Mouse (Mus musculus): ENCODE data around the gene Traf1. TPM values are rescaled to one million over a fixed set of nuclear protein-coding genes. Genes with fewer than 3 reads are reported as not detected.
A peak's percentile ranks its signal among the peaks of the same experiment; 100 is the strongest.

Gene Traf1
- polyA plus RNA-seq, 1 experiment from 2014 or later: 0.76 TPM

DNA sequence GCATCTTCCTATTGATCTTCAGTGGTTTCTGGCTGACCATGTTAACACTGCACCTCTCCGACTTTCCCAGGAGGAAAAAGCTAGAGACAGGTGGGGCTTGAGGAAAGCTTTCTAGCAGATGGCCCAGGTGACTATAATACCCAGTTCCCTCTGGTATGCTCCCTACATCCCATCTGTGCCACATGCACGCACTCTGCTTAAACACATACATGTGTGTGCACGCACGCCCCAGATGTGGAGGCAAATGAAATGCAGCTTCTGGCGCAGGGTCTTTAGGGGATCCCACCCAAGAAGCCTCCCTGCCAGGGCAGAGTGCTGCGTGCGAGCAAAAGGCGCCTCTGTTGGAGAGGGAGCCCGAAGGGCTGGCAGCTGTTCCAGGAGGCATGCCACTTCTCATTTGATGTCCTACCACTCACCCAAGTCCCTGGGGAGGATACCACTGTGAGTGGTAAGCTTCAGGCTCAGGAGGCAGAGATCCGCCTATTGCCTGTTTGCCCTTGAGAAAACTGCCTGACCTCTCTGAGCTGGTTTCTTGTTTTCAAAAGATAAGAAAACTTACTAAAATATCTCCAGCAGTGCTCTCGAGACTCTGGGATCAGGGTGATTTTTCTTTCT lies 20.4 kb downstream of the Traf1 start:
- Histone ChIP-seq H3K27me3 (replicated peaks; ENCODE audit: control insufficient read depth, insufficient read depth, low read length) (no peaks in the 10 kb centered on the region), H3K27ac (ENCODE audit: low read depth, low read length) (no peak overlapping the region), H3K4me2 (ENCODE audit: low read length) (no peak overlapping the region), H3K4me1 (ENCODE audit: control insufficient read depth, insufficient read depth, low read length) (no peaks in the 10 kb centered on the region), H3K9me3 (replicated peaks; ENCODE audit: control insufficient read depth, low read length) (no peaks in the 10 kb centered on the region), H3K36me3 (ENCODE audit: control insufficient read depth, insufficient read depth, low read length) (no peaks in the 10 kb centered on the region), H3K4me3 (ENCODE audit: low read depth, low read length) (no peak overlapping the region), H3K9ac (ENCODE audit: low read length) (no peak overlapping the region)
- whole genome bisulfite sequencing: 83% methylated on average over 11 of the region's 11 CpGs
- no peak for ATAC-seq
- no peak for DNase-seq (ENCODE audit: low spot score)

- 72% methylated on average over 5 of the region's 5 CpGs for WGBS
- DNase-seq (ENCODE audit: low spot score): no peak
These were observed 21.3 kb downstream of the Traf1 start for GRCm38 (mm10) chr2:34940246-34940645.

GRCm38 (mm10) chr2:34938269-34939208 lies 23.0 kb downstream of the Traf1 start:
- Histone ChIP-seq H3K4me2 (ENCODE audit: low read length) (no peak overlapping the region), H3K36me3 (ENCODE audit: control insufficient read depth, insufficient read depth, low read length) (no peaks in the 10 kb centered on the region), H3K27me3 (replicated peaks; ENCODE audit: control insufficient read depth, insufficient read depth, low read length) (no peaks in the 10 kb centered on the region), H3K4me1 (ENCODE audit: control insufficient read depth, insufficient read depth, low read length) (no peaks in the 10 kb centered on the region), H3K4me3 (ENCODE audit: low read depth, low read length) (no peak overlapping the region), H3K27ac (ENCODE audit: low read depth, low read length) (no peak overlapping the region), H3K9ac (ENCODE audit: low read length) (no peak overlapping the region), H3K9me3 (replicated peaks; ENCODE audit: control insufficient read depth, low read length) (no peaks in the 10 kb centered on the region)
- ATAC-seq: no peak
- no peak for DNase-seq (ENCODE audit: low spot score)
- 81% methylated on average over 8 of the region's 8 CpGs for WGBS

More at GRCm38 (mm10) chr2:34940246-34940645, 21.3 kb downstream of the Traf1 start:
- Histone ChIP-seq H3K9ac (ENCODE audit: low read length) (no peak overlapping the region), H3K9me3 (replicated peaks; ENCODE audit: control insufficient read depth, low read length) (no peaks in the 10 kb centered on the region), H3K4me2 (ENCODE audit: low read length) (no peak overlapping the region), H3K36me3 (ENCODE audit: control insufficient read depth, insufficient read depth, low read length) (no peaks in the 10 kb centered on the region), H3K4me1 (ENCODE audit: control insufficient read depth, insufficient read depth, low read length) (no peaks in the 10 kb centered on the region), H3K4me3 (ENCODE audit: low read depth, low read length) (no peak overlapping the region), H3K27me3 (replicated peaks; ENCODE audit: control insufficient read depth, insufficient read depth, low read length) (no peaks in the 10 kb centered on the region), H3K27ac (ENCODE audit: low read depth, low read length) (no peak overlapping the region)
- ATAC-seq: no peak

DNA sequence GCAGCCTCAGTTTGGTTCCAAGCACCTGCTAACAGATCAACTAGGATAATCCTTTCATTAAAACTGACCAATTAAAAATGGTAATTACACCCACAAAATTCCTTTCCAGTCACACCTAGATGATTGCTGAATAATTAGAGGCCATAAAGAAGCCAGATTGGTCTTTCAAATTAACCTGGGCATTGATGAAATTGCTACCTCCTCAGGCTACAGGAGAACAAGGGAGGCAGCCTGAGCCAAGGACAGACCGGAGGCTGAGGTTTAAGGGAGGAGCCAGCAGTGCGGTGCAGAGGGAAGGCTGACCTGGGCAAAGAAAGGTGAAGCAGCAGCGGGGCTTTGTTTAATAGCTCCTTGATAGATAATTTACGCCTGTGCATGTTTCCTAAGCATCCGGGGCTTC lies 24.1 kb downstream of the Traf1 start:
- DNase-seq (ENCODE audit: low spot score) (no peak), ATAC-seq (no peak)
- Histone ChIP-seq H3K4me3 (ENCODE audit: low read depth, low read length) (no peak overlapping the region), H3K27me3 (replicated peaks; ENCODE audit: control insufficient read depth, insufficient read depth, low read length) (no peaks in the 10 kb centered on the region), H3K27ac (ENCODE audit: low read depth, low read length) (no peak overlapping the region), H3K36me3 (ENCODE audit: control insufficient read depth, insufficient read depth, low read length) (no peaks in the 10 kb centered on the region), H3K4me1 (ENCODE audit: control insufficient read depth, insufficient read depth, low read length) (no peaks in the 10 kb centered on the region), H3K9me3 (replicated peaks; ENCODE audit: control insufficient read depth, low read length) (no peaks in the 10 kb centered on the region), H3K9ac (ENCODE audit: low read length) (no peak overlapping the region), H3K4me2 (ENCODE audit: low read length) (no peak overlapping the region)
- WGBS: 31% methylated on average over 5 of the region's 5 CpGs

DNA sequence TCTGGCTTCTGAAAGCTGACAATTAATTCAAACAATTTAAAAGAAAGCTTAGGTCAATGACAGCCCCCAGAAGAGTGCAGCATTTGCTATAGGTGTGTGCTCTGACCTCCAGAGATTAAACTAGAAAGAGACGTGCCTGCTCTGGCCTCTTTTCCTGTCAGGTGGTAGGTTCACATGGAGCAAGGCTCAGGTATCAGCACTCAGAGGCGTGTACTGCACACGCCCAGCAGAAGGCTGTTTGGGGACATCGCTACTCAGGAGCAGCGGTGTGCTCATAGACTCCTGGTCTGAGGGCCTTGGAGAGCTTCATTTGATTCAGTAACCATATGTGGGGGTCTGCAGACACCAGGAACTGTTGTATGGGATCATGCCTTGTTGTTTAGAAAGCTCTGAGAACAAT lies 34.3 kb downstream of the Traf1 start:
- Histone ChIP-seq H3K36me3 (ENCODE audit: control insufficient read depth, insufficient read depth, low read length) (no peaks in the 10 kb centered on the region), H3K4me2 (ENCODE audit: low read length) (no peak overlapping the region), H3K9me3 (replicated peaks; ENCODE audit: control insufficient read depth, low read length) (no peaks in the 10 kb centered on the region), H3K27ac (ENCODE audit: low read depth, low read length) (no peak overlapping the region), H3K27me3 (replicated peaks; ENCODE audit: control insufficient read depth, insufficient read depth, low read length) (no peaks in the 10 kb centered on the region), H3K9ac (ENCODE audit: low read length) (no peak overlapping the region), H3K4me3 (ENCODE audit: low read depth, low read length) (no peak overlapping the region), H3K4me1 (ENCODE audit: control insufficient read depth, insufficient read depth, low read length) (no peaks in the 10 kb centered on the region)
- 82% methylated on average over 5 of the region's 5 CpGs for WGBS
- ATAC-seq (no peak), DNase-seq (ENCODE audit: low spot score) (no peak)

DNA sequence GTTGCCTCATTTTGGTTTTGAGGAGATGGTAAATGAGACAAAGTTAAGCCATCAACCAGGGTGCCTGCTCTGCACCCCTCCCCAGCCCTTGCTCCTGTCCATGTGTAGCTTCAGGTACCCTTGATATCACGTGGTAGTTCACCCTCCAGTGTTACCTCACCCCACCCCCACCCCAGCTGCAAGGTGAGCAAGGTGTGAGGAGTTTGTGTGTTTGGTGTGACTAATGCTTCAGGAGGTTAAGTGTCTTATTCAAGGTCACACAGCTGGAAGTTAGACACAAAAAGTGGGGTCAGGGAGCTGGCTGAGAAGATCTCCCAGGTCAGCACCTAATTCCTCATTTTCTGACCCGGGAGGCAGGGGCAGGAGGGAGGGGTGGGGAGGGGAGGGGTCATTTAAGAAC lies 38.8 kb downstream of the Traf1 start:
- H3K9me3 ChIP-seq (replicated peaks; ENCODE audit: control insufficient read depth, low read length): no peaks in the 10 kb centered on the region
- WGBS: 28% methylated on average over 2 of the region's 2 CpGs

GRCm38 (mm10) chr2:34920144-34920543 lies 41.4 kb downstream of the Traf1 start:
- no peaks in the 10 kb centered on the region for H3K9me3 ChIP-seq (replicated peaks; ENCODE audit: control insufficient read depth, low read length)
- no peak overlapping the region for H3K4me2 ChIP-seq (ENCODE audit: low read length)
- ATAC-seq (no peak), DNase-seq (ENCODE audit: low spot score) (no peak)
- H3K9ac ChIP-seq (ENCODE audit: low read length): no peak overlapping the region
- H3K4me3 ChIP-seq (ENCODE audit: low read depth, low read length): no peak overlapping the region
- no peak overlapping the region for H3K27ac ChIP-seq (ENCODE audit: low read depth, low read length)
- 72% methylated on average over 2 of the region's 2 CpGs for WGBS
- no peaks in the 10 kb centered on the region for H3K36me3 ChIP-seq (ENCODE audit: control insufficient read depth, insufficient read depth, low read length)
- no peaks in the 10 kb centered on the region for H3K27me3 ChIP-seq (replicated peaks; ENCODE audit: control insufficient read depth, insufficient read depth, low read length)
- H3K4me1 ChIP-seq (ENCODE audit: control insufficient read depth, insufficient read depth, low read length): no peaks in the 10 kb centered on the region

More for the DNA sequence above, 38.8 kb downstream of the Traf1 start:
- Histone ChIP-seq H3K4me3 (ENCODE audit: low read depth, low read length) (no peak overlapping the region), H3K4me1 (ENCODE audit: control insufficient read depth, insufficient read depth, low read length) (no peaks in the 10 kb centered on the region), H3K4me2 (ENCODE audit: low read length) (no peak overlapping the region), H3K27me3 (replicated peaks; ENCODE audit: control insufficient read depth, insufficient read depth, low read length) (no peaks in the 10 kb centered on the region), H3K9ac (ENCODE audit: low read length) (no peak overlapping the region), H3K36me3 (ENCODE audit: control insufficient read depth, insufficient read depth, low read length) (no peaks in the 10 kb centered on the region), H3K27ac (ENCODE audit: low read depth, low read length) (no peak overlapping the region)
- ATAC-seq: no peak
- DNase-seq (ENCODE audit: low spot score): no peak

DNA sequence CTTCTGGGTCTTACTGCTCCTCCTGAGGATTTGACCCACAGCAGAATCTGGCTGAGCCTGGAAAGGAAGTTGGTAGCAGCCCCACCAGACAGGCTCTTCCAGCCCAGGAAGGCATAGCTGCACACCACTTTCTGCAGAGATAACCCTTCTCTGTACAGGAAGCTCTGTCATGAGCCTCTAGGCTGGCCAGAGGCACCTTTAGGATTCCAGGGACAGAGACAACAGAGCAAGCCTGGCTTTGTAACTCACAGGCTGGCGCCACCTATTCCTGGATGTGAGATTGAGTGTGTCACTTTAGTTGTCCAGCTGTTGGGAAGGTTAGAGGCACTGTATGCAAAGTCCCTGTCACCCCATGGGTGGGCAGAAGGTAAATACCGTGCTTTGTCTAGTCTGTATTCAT lies 46.5 kb downstream of the Traf1 start:
- 39% methylated on average over 2 of the region's 2 CpGs for WGBS
- H3K4me3 ChIP-seq (ENCODE audit: low read depth, low read length): no peak overlapping the region
- H3K27me3 ChIP-seq (replicated peaks; ENCODE audit: control insufficient read depth, insufficient read depth, low read length): 0 out of 2 replicates have a peak, but pooled peaks cover 12% of the 10 kb centered on the region
- H3K27ac ChIP-seq (ENCODE audit: low read depth, low read length): no peak overlapping the region
- ATAC-seq (no peak), DNase-seq (ENCODE audit: low spot score) (no peak)
- no peaks in the 10 kb centered on the region for H3K9me3 ChIP-seq (replicated peaks; ENCODE audit: control insufficient read depth, low read length)
- H3K4me2 ChIP-seq (ENCODE audit: low read length): no peak overlapping the region
- H3K9ac ChIP-seq (ENCODE audit: low read length): no peak overlapping the region
- peaks cover 7% of the 10 kb centered on the region; the same call in 1 of the 2 replicates for H3K4me1 ChIP-seq (ENCODE audit: control insufficient read depth, insufficient read depth, low read length)
- H3K36me3 ChIP-seq (ENCODE audit: control insufficient read depth, insufficient read depth, low read length): no peaks in the 10 kb centered on the region

GRCm38 (mm10) chr2:34914823-34915082 lies 46.8 kb downstream of the Traf1 start:
- ATAC-seq: no peak
- no peak for DNase-seq (ENCODE audit: low spot score)
- 7% methylated on average over 2 of the region's 2 CpGs for WGBS
- no peaks in the 10 kb centered on the region for H3K9me3 ChIP-seq (replicated peaks; ENCODE audit: control insufficient read depth, low read length)
- H3K4me1 ChIP-seq (ENCODE audit: control insufficient read depth, insufficient read depth, low read length): peaks cover 7% of the 10 kb centered on the region; the same call in 1 of the 2 replicates
- H3K9ac ChIP-seq (ENCODE audit: low read length): peak overlapping the region; percentile 68; the same call in 1 of the 2 replicates
- no peaks in the 10 kb centered on the region for H3K36me3 ChIP-seq (ENCODE audit: control insufficient read depth, insufficient read depth, low read length)
- H3K4me2 ChIP-seq (ENCODE audit: low read length): no peak overlapping the region
- H3K27me3 ChIP-seq (replicated peaks; ENCODE audit: control insufficient read depth, insufficient read depth, low read length): 0 out of 2 replicates have a peak, but pooled peaks cover 12% of the 10 kb centered on the region
- H3K4me3 ChIP-seq (ENCODE audit: low read depth, low read length): no peak overlapping the region
- no peak overlapping the region for H3K27ac ChIP-seq (ENCODE audit: low read depth, low read length)

Measured in forebrain, embryonic 14.5 days (tissue).